Mouse (Mus musculus) subcutaneous adipose tissue, adult 2 months (tissue): ENCODE measurements around the gene Ncaph2. TPM values are rescaled to one million over a fixed set of nuclear protein-coding genes. Genes with fewer than 3 reads are reported as not detected.

Experiments
- polyA plus RNA-seq: library from polyadenylated mRNA; depleted of rRNA; stranded (reverse); fragments of >200 nt; gene quantifications from 2 replicates; pipeline ENCODE4 v1.2.3, GENCODE M21; 2012; ENCODE audit warnings: low replicate concordance; rRNA removed

The Ncaph2 gene
- polyA plus RNA-seq, result 111 and 131 TPM in 2 replicates

DNA sequence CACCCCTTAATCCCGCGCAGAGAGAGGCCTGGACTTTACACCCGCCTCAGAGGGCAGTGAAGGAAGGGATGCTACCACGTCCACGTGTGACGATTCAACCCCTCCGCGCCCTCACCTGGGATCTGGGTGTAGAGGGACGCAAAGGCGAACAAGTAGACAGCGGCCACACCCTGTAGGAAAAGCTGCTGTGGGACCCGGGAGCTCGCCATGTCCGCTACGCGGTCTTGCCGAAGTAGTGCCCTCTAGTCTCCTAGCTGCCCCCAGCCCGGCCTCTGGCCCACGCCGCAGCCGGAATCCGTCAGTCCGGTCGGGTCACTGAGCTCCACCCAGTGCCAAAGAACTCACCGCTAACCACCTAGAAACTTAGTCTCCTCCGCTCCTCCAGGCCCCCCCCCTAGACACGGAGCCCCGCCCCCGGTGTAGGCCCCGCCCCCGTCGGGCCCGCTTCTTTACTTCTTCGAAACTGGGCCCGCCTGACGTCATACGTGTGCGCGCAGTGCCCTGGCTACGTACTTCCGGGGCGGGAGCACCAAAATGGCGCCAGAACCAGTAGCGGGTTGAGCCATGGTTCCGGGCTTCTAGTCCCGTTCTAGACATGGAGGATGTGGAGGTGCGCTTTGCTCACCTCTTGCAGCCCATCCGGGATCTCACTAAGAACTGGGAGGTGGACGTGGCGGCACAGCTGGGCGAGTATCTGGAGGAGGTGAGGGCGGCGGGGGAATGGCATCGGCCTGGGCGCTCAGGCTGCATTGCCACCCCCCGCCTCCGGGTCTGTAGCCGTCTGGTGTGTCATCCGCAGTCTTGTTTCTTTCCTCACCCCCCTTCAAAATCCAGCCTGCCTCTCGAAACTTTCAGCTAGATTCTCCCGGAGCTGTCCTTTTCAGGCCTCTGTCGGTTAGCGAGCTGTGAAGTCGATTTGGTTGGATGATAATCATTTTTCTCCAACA, at the start of gene Ncaph2, which contains the start of gene Lmf2:
Gene Ncaph2 (plus strand): TSS at position 479 of the 947 bp plus-strand sequence.
Gene Lmf2 (minus strand): TSS at position 419 of the 947 bp plus-strand sequence.

DNA sequence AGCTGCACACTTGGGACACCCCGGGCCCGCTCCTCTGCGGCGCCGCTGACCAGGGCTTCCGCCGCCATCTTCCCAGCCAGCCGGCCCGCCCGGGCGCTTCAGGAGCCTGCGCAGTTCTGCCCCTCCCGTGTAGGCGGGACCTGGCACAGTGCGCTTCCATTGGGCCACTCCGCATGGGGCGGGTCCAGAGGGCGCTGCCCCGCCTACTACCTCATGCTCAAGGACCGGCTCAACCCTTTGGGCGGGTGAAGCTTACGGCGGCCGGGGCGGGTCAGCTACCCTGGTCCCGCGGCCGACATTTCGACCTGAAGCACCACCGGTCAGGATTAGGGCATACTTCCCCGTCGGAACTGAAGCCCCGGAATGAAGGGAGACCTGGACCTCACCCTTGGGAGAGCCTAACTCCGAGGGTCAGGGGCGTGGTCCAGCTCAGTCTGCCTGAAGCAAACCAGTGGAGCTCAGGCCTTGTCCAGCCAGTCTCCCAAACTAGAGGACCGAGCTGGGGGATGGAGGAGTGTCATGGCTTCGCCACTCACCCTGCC, 40.3 kb upstream of the Ncaph2 start, which contains the start of gene Sbf1:
Gene Sbf1 (minus strand): TSS at position 122 of the 542 bp plus-strand sequence.

DNA sequence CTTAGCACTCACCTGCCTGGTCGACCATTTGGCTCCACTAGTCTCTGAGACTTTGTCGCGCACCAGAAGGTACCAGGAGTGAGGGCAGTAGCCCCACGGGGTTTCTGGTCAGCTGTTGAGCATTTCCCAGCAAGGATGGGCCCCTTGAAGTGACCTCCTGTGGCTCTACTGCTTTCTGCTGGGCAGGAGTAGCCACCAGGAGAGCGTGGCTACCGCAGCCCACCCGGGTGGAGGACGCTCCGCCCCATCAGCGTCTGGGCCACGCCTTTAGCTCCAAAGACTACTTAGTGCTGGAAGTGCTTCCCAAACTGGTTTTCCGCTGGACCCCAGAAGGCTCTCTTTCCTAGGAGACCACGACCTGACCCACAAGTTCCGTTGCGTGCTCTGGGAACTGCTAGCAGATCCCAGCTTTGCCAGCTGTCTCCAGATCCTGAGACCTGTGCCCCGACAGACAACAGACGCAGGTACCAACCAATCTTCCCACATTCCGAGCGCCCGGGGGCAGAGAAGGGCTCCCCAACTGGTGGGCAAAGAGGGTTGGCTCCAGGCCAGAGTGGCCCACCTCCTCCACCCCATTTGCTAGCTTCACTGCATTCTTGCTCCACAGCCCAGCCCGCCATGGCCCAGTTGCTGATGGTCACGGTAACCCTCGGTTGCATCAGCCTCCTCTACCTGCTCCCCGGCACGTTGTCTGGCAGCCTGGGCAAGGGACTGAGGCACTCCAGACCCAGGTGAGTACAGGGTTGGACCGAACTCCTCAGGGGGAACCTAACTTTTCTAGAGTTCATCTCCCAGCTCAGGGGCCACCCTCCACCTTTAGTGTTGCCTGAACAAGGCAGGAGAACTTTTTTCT, 32.6 kb upstream of the Ncaph2 start, which contains the start of gene Adm2:
Gene Adm2 (plus strand): TSS at position 51 of the 853 bp plus-strand sequence.

DNA sequence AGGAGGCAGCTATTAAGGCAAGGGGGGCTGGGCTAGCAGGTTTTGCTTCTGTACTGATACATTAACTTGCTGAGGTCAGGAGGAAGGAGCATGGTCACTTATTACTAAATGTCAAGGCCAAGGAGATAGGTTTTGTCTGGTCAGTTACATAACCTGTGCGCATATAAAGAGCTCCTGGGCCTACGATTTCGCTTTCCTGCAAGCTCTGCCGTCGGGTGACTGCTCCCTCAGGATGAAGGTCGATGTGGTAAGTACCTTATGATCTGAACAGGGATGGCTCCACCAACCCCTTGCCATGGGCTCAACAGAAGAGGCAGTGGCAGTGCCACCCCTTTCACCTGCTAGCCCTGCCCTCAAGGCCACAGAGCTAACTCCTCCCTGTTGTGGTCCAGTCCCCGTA, 21.2 kb upstream of the Ncaph2 start, which contains the start of gene Miox:
Gene Miox (plus strand): TSS at position 128 of the 400 bp plus-strand sequence.

DNA sequence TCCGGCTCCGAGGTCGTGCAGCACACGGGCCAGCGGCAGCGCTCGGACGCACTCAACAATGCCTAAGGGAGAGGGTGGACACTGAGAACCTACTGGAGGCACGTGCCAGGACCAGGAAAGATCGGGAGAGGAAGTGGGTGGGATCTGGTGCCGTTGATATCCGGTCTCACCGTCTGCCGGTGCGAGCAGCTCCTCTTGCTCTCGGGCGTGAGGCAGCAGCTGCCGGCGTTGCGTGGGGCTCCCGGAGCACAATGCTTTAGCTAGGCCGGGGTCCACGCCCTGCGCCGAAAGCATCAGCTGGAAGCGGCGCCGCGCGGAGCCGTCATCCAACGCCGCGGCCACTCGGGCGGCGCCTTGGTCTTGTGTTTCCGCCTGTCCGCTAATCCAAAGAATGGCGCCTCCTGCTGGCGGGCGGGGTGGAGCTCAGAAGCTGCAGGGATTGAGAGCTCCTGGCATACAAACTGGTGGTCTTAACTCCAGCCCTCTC, 18.3 kb downstream of the Ncaph2 start, which contains the start of gene Sco2:
Gene Sco2 (minus strand): TSS at position 85 of the 487 bp plus-strand sequence.

DNA sequence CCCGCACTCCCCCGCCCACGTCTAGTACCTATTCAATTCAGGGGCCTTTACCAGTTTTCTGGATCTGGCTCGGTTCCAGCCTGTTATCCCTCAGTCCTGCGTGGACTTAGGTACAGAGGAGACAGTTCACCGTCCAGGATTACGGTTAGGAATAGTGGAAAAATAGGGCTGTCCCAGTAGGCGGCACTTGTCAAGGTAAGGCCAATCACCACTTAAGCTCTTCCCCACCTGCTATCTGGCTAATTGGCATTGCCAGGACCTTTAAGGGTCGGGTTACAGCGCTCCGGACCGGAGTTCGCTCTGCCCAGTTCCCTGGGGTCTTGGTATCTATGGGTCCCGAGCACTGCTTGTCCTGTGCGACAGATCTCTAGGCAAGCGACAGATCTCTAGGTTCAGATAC, 21.4 kb downstream of the Ncaph2 start, which contains the start of gene Tymp:
Gene Tymp (minus strand): TSS at position 83 of the 400 bp plus-strand sequence.

DNA sequence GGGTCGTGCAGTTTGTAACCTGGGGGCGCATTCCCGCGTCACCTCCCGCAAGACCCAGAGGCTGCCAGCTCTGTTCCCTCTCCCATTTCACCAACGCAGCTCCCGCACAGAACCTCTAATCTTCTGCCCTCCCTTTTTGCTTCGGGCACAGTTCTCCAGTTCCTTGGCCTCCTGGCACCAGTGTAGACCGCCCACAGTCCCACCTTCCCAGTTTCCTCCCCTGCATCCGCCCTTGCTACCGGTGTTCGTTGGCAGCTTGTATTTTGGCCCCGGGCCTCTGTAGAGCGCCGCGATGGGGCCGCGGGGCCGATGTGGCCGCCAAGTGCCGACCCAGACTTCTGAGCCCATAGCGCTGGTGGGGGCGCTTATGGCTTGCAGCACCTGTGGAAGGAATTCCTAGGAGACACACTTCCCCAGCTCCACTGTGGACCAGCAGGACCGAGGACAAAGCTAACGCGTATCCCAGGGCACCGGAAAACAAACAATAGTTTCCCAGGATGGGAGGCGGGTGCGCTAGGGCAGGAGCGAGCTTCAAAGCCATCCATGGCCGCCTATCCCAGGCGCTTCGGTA, 23.4 kb downstream of the Ncaph2 start, which contains the start of gene Odf3b:
Gene Odf3b (minus strand): TSS at position 452 of the 571 bp plus-strand sequence.

DNA sequence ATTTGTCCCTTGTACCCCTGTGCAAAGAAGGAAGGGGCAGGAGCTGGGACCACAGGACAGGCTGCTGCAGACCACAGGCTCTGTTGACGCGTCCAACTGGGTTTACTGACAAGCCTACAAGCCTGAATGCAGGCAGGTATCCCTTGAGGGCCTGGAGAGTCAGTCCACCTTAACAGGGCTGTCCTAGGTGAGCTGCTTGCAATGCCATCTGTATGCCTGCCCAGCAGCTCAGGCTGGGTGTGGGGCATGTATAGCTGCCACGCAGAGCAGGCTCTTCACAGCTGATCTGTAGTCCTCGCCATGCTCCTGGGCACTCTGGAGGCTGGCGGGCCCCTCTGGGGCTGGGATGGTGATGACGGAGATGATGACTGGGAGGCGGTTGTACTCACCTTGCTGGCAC, 29.1 kb downstream of the Ncaph2 start, which contains the start of gene Klhdc7b:
Gene Klhdc7b (plus strand): TSS at position 301 of the 400 bp plus-strand sequence.

DNA sequence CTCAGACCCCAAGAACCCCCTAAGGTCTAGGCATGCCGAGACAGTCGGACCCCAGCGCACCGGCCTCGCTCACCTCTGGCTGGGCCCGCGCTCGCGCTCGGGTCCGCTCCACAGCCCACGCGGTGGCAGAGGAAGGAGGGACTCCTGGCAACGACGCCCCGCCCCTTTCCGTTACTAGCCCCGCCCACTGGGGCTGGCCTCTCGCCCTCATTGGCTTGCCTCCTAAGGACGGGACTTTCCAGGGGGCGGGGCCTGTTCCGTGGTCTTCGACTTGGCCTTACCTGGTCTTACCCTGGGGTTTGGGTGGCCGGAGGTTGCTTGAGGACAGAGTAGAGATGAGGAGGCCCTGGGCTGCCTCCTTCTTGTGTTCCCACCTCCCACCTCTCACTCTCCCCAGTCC, 54.6 kb downstream of the Ncaph2 start, which contains the start of gene Syce3:
Gene Syce3 (minus strand): TSS at position 386 of the 400 bp plus-strand sequence.

Other genes with a start within 250 kb of the Ncaph2 start
- gene Tubgcp6, start 232.6 kb upstream of the Ncaph2 start, polyA plus RNA-seq, result 27.8 and 39.6 TPM in 2 replicates
- 41.7 and 54.8 TPM in 2 replicates for gene Hdac10, start 227.0 kb upstream of the Ncaph2 start, polyA plus RNA-seq
- gene Mapk12, start 215.0 kb upstream of the Ncaph2 start, polyA plus RNA-seq, result 18.6 and 31.5 TPM in 2 replicates
- 11.1 and 14.2 TPM in 2 replicates for gene Mapk11, start 206.1 kb upstream of the Ncaph2 start, polyA plus RNA-seq
- 65.4 and 208 TPM in 2 replicates for gene Plxnb2, start 174.9 kb upstream of the Ncaph2 start, polyA plus RNA-seq
- gene Dennd6b, start 159.2 kb upstream of the Ncaph2 start, polyA plus RNA-seq, result 12.7 and 21.1 TPM in 2 replicates
- 60.4 and 149 TPM in 2 replicates for gene Ppp6r2, start 144.2 kb upstream of the Ncaph2 start, polyA plus RNA-seq
- 169 and 209 TPM in 2 replicates for gene Sbf1, start 40.4 kb upstream of the Ncaph2 start, polyA plus RNA-seq
- 0.18 TPM in 1 of 2 replicates, not detected in the other for gene Adm2, start 33.0 kb upstream of the Ncaph2 start, polyA plus RNA-seq
- gene Miox, start 21.3 kb upstream of the Ncaph2 start, polyA plus RNA-seq, result not detected in 2 replicates
- gene Lmf2, start 60 bp upstream of the Ncaph2 start, polyA plus RNA-seq, result 49.7 and 68.9 TPM in 2 replicates
- 31.0 and 49.1 TPM in 2 replicates for gene Sco2, start 18.1 kb downstream of the Ncaph2 start, polyA plus RNA-seq
- gene Tymp, start 21.3 kb downstream of the Ncaph2 start, polyA plus RNA-seq, result 2.2 and 2.5 TPM in 2 replicates
- gene Odf3b, start 23.6 kb downstream of the Ncaph2 start, polyA plus RNA-seq, result 3.5 and 8.1 TPM in 2 replicates
- not detected in 2 replicates for gene Klhdc7b, start 29.2 kb downstream of the Ncaph2 start, polyA plus RNA-seq
- gene Syce3, start 54.8 kb downstream of the Ncaph2 start, polyA plus RNA-seq, result not detected in 2 replicates
- 23.9 and 81.0 TPM in 2 replicates for gene Cpt1b, start 70.1 kb downstream of the Ncaph2 start, polyA plus RNA-seq
- gene C730034F03Rik, start 73.9 kb downstream of the Ncaph2 start, polyA plus RNA-seq, result 1.1 and 1.2 TPM in 2 replicates
- 0.53 TPM in 1 of 2 replicates, not detected in the other for gene Gm44502, start 74.0 kb downstream of the Ncaph2 start, polyA plus RNA-seq
- 74.5 and 84.9 TPM in 2 replicates for gene Chkb, start 74.2 kb downstream of the Ncaph2 start, polyA plus RNA-seq
- gene Mapk8ip2, start 98.2 kb downstream of the Ncaph2 start, polyA plus RNA-seq, result 0.03 and 0.73 TPM in 2 replicates
- gene Arsa, start 121.7 kb downstream of the Ncaph2 start, polyA plus RNA-seq, result 58.6 and 80.0 TPM in 2 replicates
- 28.8 and 64.8 TPM in 2 replicates for gene Shank3, start 143.9 kb downstream of the Ncaph2 start, polyA plus RNA-seq
- gene Acr, start 212.6 kb downstream of the Ncaph2 start, polyA plus RNA-seq, result 1.2 and 3.3 TPM in 2 replicates
- 14.5 and 25.5 TPM in 2 replicates for gene Rabl2, start 236.2 kb downstream of the Ncaph2 start, polyA plus RNA-seq